Mouse (Mus musculus) bone marrow, adult 2 months (tissue): ENCODE data around the gene Btf3l4.

Experiments
- CTCF ChIP-seq: fragments of 200-500 bp; IDR thresholded peaks from 2 replicates; pipeline ENCODE4 v1.5.1; 2011; ENCODE audit warnings: low read length, control low read depth; ENCODE audit not compliant: control insufficient read depth, insufficient read depth
- POLR2A ChIP-seq: fragments of 200-500 bp; IDR thresholded peaks from 2 replicates; pipeline ENCODE4 v1.6.1; 2011; ENCODE audit warnings: low read depth, mild to moderate bottlenecking, control low read depth, low read length, borderline replicate concordance; ENCODE audit not compliant: control insufficient read depth

- TF ChIP-seq POLR2A (no peak), CTCF (no peak)
Observed at GRCm38 (mm10) chr4:108789258-108789936, 44.0 kb downstream of the Btf3l4 start.
